Mouse (Mus musculus) myocyte (in vitro differentiated cells): ENCODE data around the gene Igsf8. TPM values are rescaled to one million over a fixed set of nuclear protein-coding genes. Genes with fewer than 3 reads are reported as not detected.

ENCODE experiments used
- H3K27me3 ChIP-seq: one replicate; pipeline ENCODE4 v1.6.1; 2011; ENCODE audit not compliant: control insufficient read depth, insufficient read depth, insufficient read length
- H3K36me3 ChIP-seq: one replicate; pipeline ENCODE4 v1.6.1; 2011; ENCODE audit not compliant: control insufficient read depth, insufficient read depth
- H3K4me2 ChIP-seq: one replicate; pipeline ENCODE4 v1.6.1; 2011; ENCODE audit warnings: low read depth, control low read depth
- H3K4me3 ChIP-seq: one replicate; pipeline ENCODE4 v1.5.1; 2011; ENCODE audit warnings: mild to moderate bottlenecking, control low read depth, moderate library complexity
- H3K79me2 ChIP-seq: one replicate; pipeline ENCODE4 v1.6.1; 2011; ENCODE audit not compliant: control insufficient read depth, insufficient read depth
- H3ac ChIP-seq: one replicate; pipeline ENCODE4 v1.6.1; 2011; ENCODE audit not compliant: control insufficient read depth, insufficient read length
- CEBPB ChIP-seq: IDR thresholded peaks from 2 replicates; pipeline ENCODE4 v1.6.1; 2011; ENCODE audit warnings: mild to moderate bottlenecking, moderate library complexity; ENCODE audit not compliant: poor library complexity, insufficient read depth, severe bottlenecking
- E2F4 ChIP-seq: IDR thresholded peaks from one replicate; pipeline ENCODE4 v1.6.1; 2011; ENCODE audit warnings: mild to moderate bottlenecking, control low read depth, moderate library complexity; ENCODE audit not compliant: insufficient read depth
- MAX ChIP-seq: IDR thresholded peaks from one replicate; pipeline ENCODE4 v1.6.1; 2011; ENCODE audit warnings: low read depth, mild to moderate bottlenecking, control low read depth
- MYOD1 ChIP-seq, 3 experiments: IDR thresholded peaks; one replicate each; pipeline ENCODE4 v1.6.1; 2011; ENCODE audit warnings: control low read depth in 2 of 3, low read depth in 2 of 3, mild to moderate bottlenecking in 2 of 3, moderate library complexity in 1 of 3; ENCODE audit not compliant: insufficient read length in 2 of 3, control insufficient read depth in 1 of 3
- MYOG ChIP-seq, 3 experiments: IDR thresholded peaks; one replicate each; pipeline ENCODE4 v1.6.1; 2011; ENCODE audit warnings: control low read depth in 2 of 3, low read depth in 2 of 3, mild to moderate bottlenecking in 2 of 3; ENCODE audit not compliant: insufficient read length in 2 of 3, control insufficient read depth in 1 of 3, insufficient read depth in 1 of 3
- POLR2A ChIP-seq: IDR thresholded peaks from one replicate; pipeline ENCODE4 v1.6.1; 2011; ENCODE audit warnings: low read depth, mild to moderate bottlenecking, control low read depth, moderate library complexity; ENCODE audit not compliant: insufficient read length
- POLR2AphosphoS2 ChIP-seq: IDR thresholded peaks from one replicate; pipeline ENCODE4 v1.6.1; 2011; ENCODE audit warnings: low read depth, control low read depth; ENCODE audit not compliant: insufficient read length
- REST ChIP-seq: IDR thresholded peaks from one replicate; pipeline ENCODE4 v1.6.1; 2011; ENCODE audit warnings: mild to moderate bottlenecking, control low read depth, moderate library complexity; ENCODE audit not compliant: insufficient read depth, insufficient read length
- SRF ChIP-seq: IDR thresholded peaks from one replicate; pipeline ENCODE4 v1.6.1; 2011; ENCODE audit warnings: low read depth; ENCODE audit not compliant: control insufficient read depth, insufficient read length
- TCF12 ChIP-seq: IDR thresholded peaks from one replicate; pipeline ENCODE4 v1.6.1; 2011; ENCODE audit warnings: mild to moderate bottlenecking, control low read depth; ENCODE audit not compliant: poor library complexity, insufficient read depth, severe bottlenecking
- TCF3 ChIP-seq: IDR thresholded peaks from one replicate; pipeline ENCODE4 v1.6.1; 2011; ENCODE audit warnings: low read depth, control low read depth; ENCODE audit not compliant: insufficient read length
- USF1 ChIP-seq: IDR thresholded peaks from one replicate; pipeline ENCODE4 v1.6.1; 2011; ENCODE audit warnings: low read depth, mild to moderate bottlenecking, control low read depth, moderate library complexity
- polyA plus RNA-seq: library from polyadenylated mRNA; unstranded; fragments of >200 nt; fragmentation: generic; extraction: Trizol; gene quantifications from one replicate; pipeline ENCODE4 v1.2.1, GENCODE M21; 2012; ENCODE audit warnings: missing spikeins

Igsf8 gene
- polyA plus RNA-seq, 1 experiment = 79.7 TPM

GRCm38 (mm10) chr1:172278328-172278727 lies 16.9 kb downstream of the Igsf8 start:
- peaks cover 4% of the 10 kb centered on the region for H3K36me3 ChIP-seq
- H3K4me2 ChIP-seq = no peak overlapping the region
- H3K79me2 ChIP-seq = no peaks in the 10 kb centered on the region
- TF ChIP-seq TCF3 (no peak), SRF (no peak), TCF12 (no peak), CEBPB (no peak), E2F4 (no peak)
- H3K27me3 ChIP-seq = no peaks in the 10 kb centered on the region
- no peak overlapping the region for H3K4me3 ChIP-seq
- no peak overlapping the region for H3ac ChIP-seq

- no peaks in the 10 kb centered on the region for H3K79me2 ChIP-seq
- no peak overlapping the region for H3K4me2 ChIP-seq
- H3K27me3 ChIP-seq = no peaks in the 10 kb centered on the region
- H3ac ChIP-seq = no peak overlapping the region
- peaks cover 7% of the 10 kb centered on the region for H3K36me3 ChIP-seq
- no peak for TF ChIP-seq REST
- no peak for TF ChIP-seq MYOD1 (IDR thresholded peaks at IDR 0.05; ENCODE audit: control insufficient read depth in 1 of 3, insufficient read length in 2 of 3, low read depth in 2 of 3)
- no peak for TF ChIP-seq SRF
- no peak for TF ChIP-seq USF1
- no peak for TF ChIP-seq POLR2A
- no peak for TF ChIP-seq POLR2AphosphoS2
- no peak for TF ChIP-seq CEBPB
- no peak for TF ChIP-seq E2F4
- H3K4me3 ChIP-seq = no peak overlapping the region
Measured at GRCm38 (mm10) chr1:172279768-172280509, 18.5 kb downstream of the Igsf8 start.

GRCm38 (mm10) chr1:172281522-172282254 lies 20.2 kb downstream of the Igsf8 start:
- TF ChIP-seq MYOG (IDR thresholded peaks at IDR 0.05; ENCODE audit: control insufficient read depth in 1 of 3, insufficient read depth in 1 of 3, insufficient read length in 2 of 3, low read depth in 2 of 3) = no peak
- TF ChIP-seq USF1 = no peak
- no peak for TF ChIP-seq MYOD1 (IDR thresholded peaks at IDR 0.05; ENCODE audit: control insufficient read depth in 1 of 3, insufficient read length in 2 of 3, low read depth in 2 of 3)
- TF ChIP-seq E2F4 = no peak
- TF ChIP-seq MAX = no peak
- no peak for TF ChIP-seq POLR2AphosphoS2
- no peak for TF ChIP-seq TCF3
- TF ChIP-seq TCF12 = no peak
- no peak for TF ChIP-seq REST
- TF ChIP-seq POLR2A = no peak
- no peak for TF ChIP-seq CEBPB
- TF ChIP-seq SRF = no peak
- no peaks in the 10 kb centered on the region for H3K27me3 ChIP-seq
- H3ac ChIP-seq = no peak overlapping the region
- H3K4me3 ChIP-seq = no peak overlapping the region
- H3K79me2 ChIP-seq = no peaks in the 10 kb centered on the region
- peaks cover 11% of the 10 kb centered on the region for H3K36me3 ChIP-seq
- H3K4me2 ChIP-seq = no peak overlapping the region

- TF ChIP-seq TCF3 = no peak
- TF ChIP-seq POLR2A = no peak
- no peak for TF ChIP-seq SRF
- no peak for TF ChIP-seq REST
- no peak for TF ChIP-seq POLR2AphosphoS2
- TF ChIP-seq MYOD1 (IDR thresholded peaks at IDR 0.05; ENCODE audit: control insufficient read depth in 1 of 3, insufficient read length in 2 of 3, low read depth in 2 of 3) = no peak
- no peak for TF ChIP-seq CEBPB
- TF ChIP-seq MYOG (IDR thresholded peaks at IDR 0.05; ENCODE audit: control insufficient read depth in 1 of 3, insufficient read depth in 1 of 3, insufficient read length in 2 of 3, low read depth in 2 of 3) = no peak
- TF ChIP-seq USF1 = no peak
- TF ChIP-seq E2F4 = no peak
- TF ChIP-seq MAX = no peak
- TF ChIP-seq TCF12 = no peak
- Histone ChIP-seq H3ac (no peak overlapping the region), H3K4me2 (no peak overlapping the region), H3K27me3 (no peaks in the 10 kb centered on the region), H3K4me3 (no peak overlapping the region), H3K79me2 (no peaks in the 10 kb centered on the region), H3K36me3 (peaks cover 11% of the 10 kb centered on the region)
Measured at GRCm38 (mm10) chr1:172283073-172283472, 21.6 kb downstream of the Igsf8 start.
